8 mouse cellular contexts compared by ENCODE assay signal in the genomic region with DNA sequence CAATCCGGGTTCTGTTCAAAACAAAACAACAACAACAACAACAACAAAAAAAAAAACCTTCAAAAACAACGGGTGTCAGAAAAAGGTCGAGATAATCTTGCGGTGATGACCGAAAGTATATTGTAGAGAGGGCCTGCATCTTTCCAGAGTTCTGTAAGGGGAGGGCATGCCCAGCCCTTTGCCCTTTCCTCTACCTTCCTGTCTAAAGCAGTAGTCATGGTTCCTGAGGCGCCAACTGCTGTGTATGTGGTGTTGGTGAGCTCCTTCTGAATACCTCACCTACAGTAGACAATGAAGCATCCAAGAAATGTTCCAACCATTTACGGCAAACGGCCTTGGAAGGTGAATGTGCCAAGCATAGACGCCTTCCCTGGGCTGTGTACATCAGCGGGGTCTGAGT. TPM values are rescaled to one million over a fixed set of nuclear protein-coding genes. Genes with fewer than 3 reads are reported as not detected.
A peak's percentile ranks its signal among the peaks of the same experiment; 100 is the strongest.
DNase-seq lines count a peak whose midpoint lies in the region; ATAC-seq and TF ChIP-seq lines count a peak whose summit lies in the region.

No protein-coding gene starts in this region.

- H3K79me2 ChIP-seq in myocyte (ENCODE audit: control insufficient read depth, insufficient read depth): peaks cover 18% of the 10 kb centered on the region

- H3K4me3 ChIP-seq in kidney, postnatal 0 days (replicated peaks; ENCODE audit: low read depth, low read length): peak overlapping the region; percentile 77
- peak overlapping the region; percentile 84 for H3K4me3 ChIP-seq in embryonic facial prominence, embryonic 11.5 days (ENCODE audit: low read depth, low read length)
- H3K4me3 ChIP-seq in intestine, embryonic 15.5 days (replicated peaks): peak overlapping the region; percentile 89
- peak overlapping the region; percentile 59 for H3K4me3 ChIP-seq in myocyte

- H3ac ChIP-seq in myocyte (ENCODE audit: control insufficient read depth, insufficient read length): peak overlapping the region; percentile 72

- no peak for TF ChIP-seq CTCF in kidney, postnatal 0 days (IDR thresholded peaks at IDR 0.05; ENCODE audit: low read depth)

- H3K9me3 ChIP-seq in kidney, postnatal 0 days (replicated peaks; ENCODE audit: low read length): no peaks in the 10 kb centered on the region
- H3K9me3 ChIP-seq in embryonic facial prominence, embryonic 11.5 days (replicated peaks; ENCODE audit: control insufficient read depth, low read length): no peaks in the 10 kb centered on the region
- no peaks in the 10 kb centered on the region for H3K9me3 ChIP-seq in intestine, embryonic 15.5 days

- no peak for TF ChIP-seq POLR2A in myocyte (IDR thresholded peaks at IDR 0.05; ENCODE audit: insufficient read length, low read depth)

- no peaks in the 10 kb centered on the region for H3K36me3 ChIP-seq in kidney, postnatal 0 days (ENCODE audit: insufficient read depth, low read length)
- H3K36me3 ChIP-seq in embryonic facial prominence, embryonic 11.5 days (replicated peaks; ENCODE audit: control insufficient read depth, insufficient read depth, low read depth, low read length): no peaks in the 10 kb centered on the region; the same call in 1 of the 2 replicates
- no peaks in the 10 kb centered on the region for H3K36me3 ChIP-seq in intestine, embryonic 15.5 days
- H3K36me3 ChIP-seq in myocyte (ENCODE audit: control insufficient read depth, insufficient read depth): no peaks in the 10 kb centered on the region

- peak overlapping the region; percentile 90 for H3K4me2 ChIP-seq in kidney, postnatal 0 days (ENCODE audit: low read length)
- peak overlapping the region; percentile 56 for H3K4me2 ChIP-seq in embryonic facial prominence, embryonic 11.5 days (ENCODE audit: low read depth, low read length)
- peak overlapping the region; percentile 86 for H3K4me2 ChIP-seq in intestine, embryonic 15.5 days (replicated peaks)
- H3K4me2 ChIP-seq in myocyte (ENCODE audit: low read depth): peak overlapping the region; percentile 72

- no peak for DNase-seq in kidney, postnatal 0 days (ENCODE audit: low spot score)
- no peak for DNase-seq in kidney, postnatal 14 days
- no peak for DNase-seq in embryonic facial prominence, embryonic 11.5 days (ENCODE audit: low spot score)
- no peak for DNase-seq in T-cell, adult 2 months (ENCODE audit: low spot score)
- DNase-seq in urinary bladder, postnatal 25 days (ENCODE audit: low spot score): no peak
- DNase-seq in kidney, postnatal 10 days: no peak

- no peak overlapping the region for H3K27ac ChIP-seq in kidney, postnatal 0 days
- H3K27ac ChIP-seq in embryonic facial prominence, embryonic 11.5 days (replicated peaks; ENCODE audit: low read depth, low read length): no peak overlapping the region; the same call in 1 of the 2 replicates
- peak overlapping the region; percentile 89 for H3K27ac ChIP-seq in intestine, embryonic 15.5 days

- no peak for ATAC-seq in kidney, postnatal 0 days (replicated peaks; ENCODE audit: low FRiP score, low read depth)
- ATAC-seq in embryonic facial prominence, embryonic 11.5 days (replicated peaks; ENCODE audit: insufficient number of reproducible peaks, low FRiP score, low TSS enrichment, low read depth): no peak
- ATAC-seq in intestine, embryonic 15.5 days: peak; percentile 25; the same call in 1 of the 2 replicates

- peaks cover 5% of the 10 kb centered on the region; the same call in 1 of the 2 replicates for H3K4me1 ChIP-seq in kidney, postnatal 0 days (replicated peaks; ENCODE audit: insufficient read depth, low read length)
- H3K4me1 ChIP-seq in embryonic facial prominence, embryonic 11.5 days (ENCODE audit: control insufficient read depth, insufficient read depth, low read length): no peaks in the 10 kb centered on the region
- H3K4me1 ChIP-seq in intestine, embryonic 15.5 days (replicated peaks): peaks cover 13% of the 10 kb centered on the region; the same call in 1 of the 2 replicates

- H3K9ac ChIP-seq in kidney, postnatal 0 days (ENCODE audit: low read depth, low read length): peak overlapping the region; percentile 86; the same call in 1 of the 2 replicates
- peak overlapping the region; percentile 95 for H3K9ac ChIP-seq in embryonic facial prominence, embryonic 11.5 days (replicated peaks; ENCODE audit: low read length)
- H3K9ac ChIP-seq in intestine, embryonic 15.5 days: peak overlapping the region; percentile 86

- no peaks in the 10 kb centered on the region for H3K27me3 ChIP-seq in kidney, postnatal 0 days (ENCODE audit: insufficient read depth, low read length)
- H3K27me3 ChIP-seq in embryonic facial prominence, embryonic 11.5 days (ENCODE audit: control insufficient read depth, insufficient read depth, low read length): no peaks in the 10 kb centered on the region
- H3K27me3 ChIP-seq in intestine, embryonic 15.5 days (replicated peaks): no peaks in the 10 kb centered on the region
- H3K27me3 ChIP-seq in myocyte (ENCODE audit: control insufficient read depth, insufficient read depth, insufficient read length): no peaks in the 10 kb centered on the region

- WGBS in kidney, postnatal 0 days: 42% methylated on average over 10 of the region's 10 CpGs
- 41% methylated on average over 10 of the region's 10 CpGs for WGBS in embryonic facial prominence, embryonic 11.5 days
- WGBS in intestine, embryonic 15.5 days: 40% methylated on average over 10 of the region's 10 CpGs

TF ChIP-seq in myocyte, 11 proteins besides CTCF, POLR2A, EP300 and RAD21:
- TF ChIP-seq MAX (IDR thresholded peaks at IDR 0.05; ENCODE audit: low read depth): no peak
- TF ChIP-seq TCF3 (IDR thresholded peaks at IDR 0.05; ENCODE audit: insufficient read length, low read depth): no peak
- no peak for TF ChIP-seq E2F4 (IDR thresholded peaks at IDR 0.05; ENCODE audit: insufficient read depth)
- no peak for TF ChIP-seq REST (IDR thresholded peaks at IDR 0.05; ENCODE audit: insufficient read depth, insufficient read length)
- no peak for TF ChIP-seq USF1 (IDR thresholded peaks at IDR 0.05; ENCODE audit: low read depth)
- TF ChIP-seq SRF (IDR thresholded peaks at IDR 0.05; ENCODE audit: control insufficient read depth, insufficient read length, low read depth): no peak
- TF ChIP-seq POLR2AphosphoS2 (IDR thresholded peaks at IDR 0.05; ENCODE audit: insufficient read length, low read depth): no peak
- no peak for TF ChIP-seq MYOD1 (IDR thresholded peaks at IDR 0.05; ENCODE audit: control insufficient read depth in 1 of 3, insufficient read length in 2 of 3, low read depth in 2 of 3)
- no peak for TF ChIP-seq MYOG (IDR thresholded peaks at IDR 0.05; ENCODE audit: control insufficient read depth in 1 of 3, insufficient read depth in 1 of 3, insufficient read length in 2 of 3, low read depth in 2 of 3)
- TF ChIP-seq TCF12 (IDR thresholded peaks at IDR 0.05; ENCODE audit: insufficient read depth, poor library complexity, severe bottlenecking): no peak
- no peak for TF ChIP-seq CEBPB (IDR thresholded peaks at IDR 0.05; ENCODE audit: insufficient read depth, poor library complexity, severe bottlenecking)

RNA-seq across cellular contexts. Expression of gene Panx1, which starts 0.5 kb away (rescaled TPM):
- polyA plus RNA-seq in kidney, postnatal 0 days (2015; fragmentation: Nextera tagmentation; extraction: Ambion mirVana): 29.9 and 37.3 TPM in 2 replicates
- polyA plus RNA-seq in embryonic facial prominence, embryonic 11.5 days (2014; fragmentation: Nextera tagmentation; extraction: Ambion mirVana): 89.8 and 94.4 TPM in 2 replicates
- polyA plus RNA-seq in intestine, embryonic 15.5 days (2015; fragmentation: Nextera tagmentation; extraction: Ambion mirVana): 39.9 and 44.4 TPM in 2 replicates
- 54.7 TPM for polyA plus RNA-seq in myocyte (2012; fragmentation: generic; extraction: Trizol)
